Mouse (Mus musculus) erythroblast, adult 5-6 weeks (primary cell): ENCODE measurements around the gene Zic5. TPM values are rescaled to one million over a fixed set of nuclear protein-coding genes. Genes with fewer than 3 reads are reported as not detected.

ENCODE experiments used
- ATAC-seq: replicated peaks from 2 replicates; pipeline ENCODE4 v1.8.0; 2016; ENCODE audit warnings: moderate number of reproducible peaks, mild to moderate bottlenecking, moderate TSS enrichment, inconsistent platforms; ENCODE audit not compliant: poor library complexity, low FRiP score, severe bottlenecking
- total RNA-seq, 2 experiments: library from RNA; stranded (forward) in 1 of 2; stranded (reverse) in 1 of 2; fragments of 150-400 nt in 1 of 2; fragments of 200-764, 138-1000 nt in 1 of 2; gene quantifications; 2 replicates each; pipeline versions ENCODE4 v1.2.3 to v1.2.4; 2015 to 2017; ENCODE audit warnings: low replicate concordance in 2 of 2

Zic5 gene
- not detected in 2 replicates for total RNA-seq (2015; ENCODE audit: low replicate concordance)
- total RNA-seq (2017; ENCODE audit: low replicate concordance): not detected in 2 replicates

GRCm38 (mm10) chr14:122464763-122465741 is at the start of gene Zic5:
Gene Zic5 (minus strand): TSS chr14:122465677.
- ATAC-seq: no peak

GRCm38 (mm10) chr14:122513511-122514036 is 48.1 kb upstream of the Zic5 start:
- ATAC-seq: no peak

GRCm38 (mm10) chr14:122511519-122511918 is 46.0 kb upstream of the Zic5 start:
- no peak for ATAC-seq

GRCm38 (mm10) chr14:122509058-122509457 is 43.6 kb upstream of the Zic5 start:
- ATAC-seq: no peak

- no peak for ATAC-seq
Measured at GRCm38 (mm10) chr14:122492015-122492414, 26.5 kb upstream of the Zic5 start.

- no peak for ATAC-seq
Measured at GRCm38 (mm10) chr14:122491521-122491920, 26.0 kb upstream of the Zic5 start.

GRCm38 (mm10) chr14:122490441-122491328 is 25.2 kb upstream of the Zic5 start, which contains the start of gene Gm10837:
Gene Gm10837 (plus strand): TSS chr14:122490586.
- no peak for ATAC-seq

- no peak for ATAC-seq
Measured at GRCm38 (mm10) chr14:122489686-122490414, 24.4 kb upstream of the Zic5 start.

- ATAC-seq: no peak
Measured at GRCm38 (mm10) chr14:122489041-122489440, 23.6 kb upstream of the Zic5 start.

- ATAC-seq: no peak
Measured at GRCm38 (mm10) chr14:122487366-122487765, 21.9 kb upstream of the Zic5 start.

GRCm38 (mm10) chr14:122486611-122487010 is 21.1 kb upstream of the Zic5 start:
- no peak for ATAC-seq

- no peak for ATAC-seq
Measured at GRCm38 (mm10) chr14:122485635-122486181, 20.2 kb upstream of the Zic5 start.

- ATAC-seq: no peak
Measured at GRCm38 (mm10) chr14:122484844-122485551, 19.5 kb upstream of the Zic5 start.

GRCm38 (mm10) chr14:122484458-122484843 is 19.0 kb upstream of the Zic5 start:
- no peak for ATAC-seq

- no peak for ATAC-seq
Measured at GRCm38 (mm10) chr14:122483556-122484421, 18.3 kb upstream of the Zic5 start.

GRCm38 (mm10) chr14:122483024-122483385 is 17.5 kb upstream of the Zic5 start:
- ATAC-seq: no peak
